Mouse (Mus musculus) MEL (cell line): ENCODE data around the gene Rnf130. TPM values are rescaled to one million over a fixed set of nuclear protein-coding genes. Genes with fewer than 3 reads are reported as not detected.

Source experiments
- DNase-seq: peaks from one replicate; pipeline ENCODE4 v3.0.0; 2011; ENCODE audit warnings: low read depth, low spot score
- H3K27ac ChIP-seq: 2 replicates; pipeline ENCODE4 v1.5.1; 2012; ENCODE audit warnings: low read depth, mild to moderate bottlenecking, control low read depth, low read length, moderate library complexity; ENCODE audit not compliant: control insufficient read depth
- H3K27me3 ChIP-seq, 2 experiments: fragments of 150-350 bp in 1 of 2; sonication (generic) in 1 of 2; 2 replicates each; pipeline ENCODE4 v1.6.1; 2012; ENCODE audit warnings: low read length in 2 of 2, mild to moderate bottlenecking in 2 of 2, improper control_type of control experiment in 1 of 2, moderate library complexity in 1 of 2; ENCODE audit not compliant: insufficient read depth in 2 of 2, control insufficient read depth in 1 of 2
- H3K36me3 ChIP-seq, 2 experiments: 2 replicates each; pipeline ENCODE4 v1.6.1; 2012 to 2014; ENCODE audit warnings: low read length in 2 of 2, improper control_type of control experiment in 1 of 2, inconsistent platforms in 1 of 2, mild to moderate bottlenecking in 1 of 2; ENCODE audit not compliant: insufficient read depth in 2 of 2, control insufficient read depth in 1 of 2
- H3K4me1 ChIP-seq, 2 experiments: fragments of 150-350 bp in 1 of 2; sonication (generic) in 1 of 2; 2 replicates each; pipeline ENCODE4 v1.6.1; 2012; ENCODE audit warnings: low read length in 2 of 2, improper control_type of control experiment in 1 of 2, mild to moderate bottlenecking in 1 of 2; ENCODE audit not compliant: insufficient read depth in 2 of 2, control insufficient read depth in 1 of 2
- H3K4me3 ChIP-seq, 2 experiments: fragments of 150-350 bp in 1 of 2; sonication (generic) in 1 of 2; 2 replicates each; pipeline ENCODE4 v1.5.1; 2012; ENCODE audit warnings: low read depth in 2 of 2, low read length in 2 of 2, mild to moderate bottlenecking in 2 of 2, moderate library complexity in 2 of 2, control low read depth in 1 of 2, improper control_type of control experiment in 1 of 2; ENCODE audit not compliant: control insufficient read depth in 1 of 2, insufficient read depth in 1 of 2
- H3K79me2 ChIP-seq: 2 replicates; pipeline ENCODE4 v1.6.1; 2012; ENCODE audit warnings: mild to moderate bottlenecking, low read length, moderate library complexity; ENCODE audit not compliant: control insufficient read depth, poor library complexity, insufficient read depth
- H3K9ac ChIP-seq: 2 replicates; pipeline ENCODE4 v1.6.1; 2012; ENCODE audit warnings: low read depth, mild to moderate bottlenecking, control low read depth, low read length, moderate library complexity; ENCODE audit not compliant: control insufficient read depth, poor library complexity, severe bottlenecking
- H3K9me3 ChIP-seq: fragments of 150-350 bp; sonication (generic); replicated peaks from 2 replicates; pipeline ENCODE4 v1.6.1; 2012; ENCODE audit warnings: mild to moderate bottlenecking, low read length, improper control_type of control experiment, moderate library complexity; ENCODE audit not compliant: insufficient read depth
- BHLHE40 ChIP-seq: IDR thresholded peaks from 2 replicates; pipeline ENCODE4 v1.6.1; 2012; ENCODE audit warnings: low read depth, mild to moderate bottlenecking, inconsistent platforms, low read length, improper control_type of control experiment, borderline replicate concordance
- CHD1 ChIP-seq: IDR thresholded peaks from 2 replicates; pipeline ENCODE4 v1.6.1; 2012; ENCODE audit warnings: low read depth, mild to moderate bottlenecking, inconsistent platforms, low read length, improper control_type of control experiment
- CHD2 ChIP-seq: IDR thresholded peaks from 2 replicates; pipeline ENCODE4 v1.6.1; 2011; ENCODE audit warnings: low read length, improper control_type of control experiment
- CTCF ChIP-seq, 3 experiments: IDR thresholded peaks in 2 of 3; conservative IDR thresholded peaks in 1 of 3; 2 replicates each; pipeline ENCODE4 v1.5.1; 2011 to 2012; ENCODE audit warnings: low read length in 3 of 3, low read depth in 2 of 3, mild to moderate bottlenecking in 2 of 3, improper control_type of control experiment in 1 of 3, inconsistent platforms in 1 of 3, mixed read lengths in 1 of 3, moderate library complexity in 1 of 3; ENCODE audit not compliant: control insufficient read depth in 1 of 3, insufficient read depth in 1 of 3, poor library complexity in 1 of 3, severe bottlenecking in 1 of 3
- EP300 ChIP-seq, 2 experiments: IDR thresholded peaks; 2 replicates each; pipeline ENCODE4 v1.6.1; 2011; ENCODE audit warnings: improper control_type of control experiment in 2 of 2, low read length in 2 of 2, low read depth in 1 of 2, mild to moderate bottlenecking in 1 of 2
- ETS1 ChIP-seq: IDR thresholded peaks from 2 replicates; pipeline ENCODE4 v1.6.1; 2012; ENCODE audit warnings: low read depth, mild to moderate bottlenecking, inconsistent platforms, low read length, improper control_type of control experiment, moderate library complexity
- GABPA ChIP-seq: IDR thresholded peaks from 2 replicates; pipeline ENCODE4 v1.6.1; 2012; ENCODE audit warnings: low read depth, mild to moderate bottlenecking, inconsistent platforms, low read length, improper control_type of control experiment, moderate library complexity
- GATA1 ChIP-seq: IDR thresholded peaks from 2 replicates; pipeline ENCODE4 v1.6.1; 2011; ENCODE audit warnings: low read depth, low read length, improper control_type of control experiment
- HCFC1 ChIP-seq: IDR thresholded peaks from 2 replicates; pipeline ENCODE4 v1.6.1; 2012; ENCODE audit warnings: low read depth, mild to moderate bottlenecking, inconsistent platforms, low read length, improper control_type of control experiment, moderate library complexity
- JUND ChIP-seq: IDR thresholded peaks from 2 replicates; pipeline ENCODE4 v1.6.1; 2011; ENCODE audit warnings: low read depth, mild to moderate bottlenecking, improper control_type of control experiment, low read length
- KAT2A ChIP-seq: conservative IDR thresholded peaks from 2 replicates; pipeline ENCODE4 v1.6.1; 2012; ENCODE audit warnings: low read depth, low read length, improper control_type of control experiment, inconsistent platforms
- MAZ ChIP-seq: IDR thresholded peaks from 2 replicates; pipeline ENCODE4 v1.6.1; 2012; ENCODE audit warnings: low read depth, mild to moderate bottlenecking, inconsistent platforms, low read length, improper control_type of control experiment
- MEF2A ChIP-seq: IDR thresholded peaks from 2 replicates; pipeline ENCODE4 v1.6.1; 2014; ENCODE audit warnings: low read depth, mild to moderate bottlenecking, inconsistent platforms, low read length, improper control_type of control experiment; ENCODE audit not compliant: poor library complexity, insufficient replicate concordance, severe bottlenecking; ENCODE audit errors: extremely low read depth
- MXI1 ChIP-seq: IDR thresholded peaks from 2 replicates; pipeline ENCODE4 v1.6.1; 2011; ENCODE audit warnings: mild to moderate bottlenecking, low read depth, low read length, improper control_type of control experiment
- MYB ChIP-seq: IDR thresholded peaks from 2 replicates; pipeline ENCODE4 v1.6.1; 2011; ENCODE audit warnings: mild to moderate bottlenecking, low read depth, low read length, improper control_type of control experiment
- MYC ChIP-seq: IDR thresholded peaks from 2 replicates; pipeline ENCODE4 v1.6.1; 2011; ENCODE audit warnings: low read depth, mild to moderate bottlenecking, low read length, improper control_type of control experiment, moderate library complexity
- NELFE ChIP-seq: IDR thresholded peaks from 2 replicates; pipeline ENCODE4 v1.6.1; 2011; ENCODE audit warnings: low read depth, low read length, improper control_type of control experiment
- NRF1 ChIP-seq: IDR thresholded peaks from 2 replicates; pipeline ENCODE4 v1.6.1; 2014; ENCODE audit warnings: low read depth, mild to moderate bottlenecking, inconsistent platforms, low read length, improper control_type of control experiment, moderate library complexity; ENCODE audit not compliant: poor library complexity, insufficient read depth, severe bottlenecking
- POLR2AphosphoS2 ChIP-seq: IDR thresholded peaks from 2 replicates; pipeline ENCODE4 v1.6.1; 2011; ENCODE audit warnings: low read length, improper control_type of control experiment
- POLR2AphosphoS5 ChIP-seq: IDR thresholded peaks from 2 replicates; pipeline ENCODE4 v1.6.1; 2012; ENCODE audit warnings: low read depth, borderline replicate concordance, mild to moderate bottlenecking, inconsistent platforms, low read length, moderate library complexity, mixed read lengths
- RCOR1 ChIP-seq: IDR thresholded peaks from 2 replicates; pipeline ENCODE4 v1.6.1; 2012; ENCODE audit warnings: low read depth, mild to moderate bottlenecking, inconsistent platforms, low read length, improper control_type of control experiment
- SIN3A ChIP-seq: IDR thresholded peaks from 2 replicates; pipeline ENCODE4 v1.6.1; 2012; ENCODE audit warnings: low read length, improper control_type of control experiment, inconsistent platforms
- TCF12 ChIP-seq: IDR thresholded peaks from 2 replicates; pipeline ENCODE4 v1.6.1; 2014; ENCODE audit warnings: low read depth, mild to moderate bottlenecking, inconsistent platforms, low read length, improper control_type of control experiment, moderate library complexity
- ZKSCAN1 ChIP-seq: IDR thresholded peaks from 2 replicates; pipeline ENCODE4 v1.6.1; 2012; ENCODE audit warnings: low read depth, mild to moderate bottlenecking, inconsistent platforms, low read length, improper control_type of control experiment, moderate library complexity
- ZMIZ1 ChIP-seq: IDR thresholded peaks from 2 replicates; pipeline ENCODE4 v1.6.1; 2012; ENCODE audit warnings: low read depth, mild to moderate bottlenecking, inconsistent platforms, low read length, improper control_type of control experiment, moderate library complexity
- polyA plus RNA-seq, 2 experiments: library from polyadenylated mRNA; stranded (reverse) in 1 of 2; unstranded in 1 of 2; fragments of >175 nt in 1 of 2; fragments of >200 nt in 1 of 2; gene quantifications; 2 replicates each; pipeline versions ENCODE4 v1.2.1 to v1.2.4; 2012; ENCODE audit warnings: low replicate concordance in 2 of 2, low read depth in 1 of 2; ENCODE audit not compliant: insufficient read length in 2 of 2, insufficient read depth in 1 of 2, missing spikeins in 1 of 2
- total RNA-seq: library from RNA; depleted of rRNA; stranded (reverse); fragments of 300-350 nt; gene quantifications from 2 replicates; pipeline ENCODE4 v1.2.3, GENCODE M21; 2012

The Rnf130 gene
- total and polyA plus RNA-seq, 3 experiments, result 59.5 to 507 (median 78.2) TPM

GRCm38 (mm10) chr11:50002853-50003252, 22.3 kb upstream of the Rnf130 start:
- Histone ChIP-seq H3K4me1 (peaks cover 8 to 11% of the 10 kb centered on the region in 2 experiments), H3K27ac (no peak overlapping the region), H3K36me3 (peaks cover 0 to 10% of the 10 kb centered on the region in 2 experiments; a peak in 2 of 4 replicates), H3K79me2 (no peaks in the 10 kb centered on the region), H3K27me3 (no peaks in the 10 kb centered on the region), H3K9me3 (no peaks in the 10 kb centered on the region), H3K4me3 (no peak overlapping the region), H3K9ac (no peak overlapping the region)
- no peak for DNase-seq
- TF ChIP-seq SIN3A, result peak; percentile 50
- no peak for TF ChIP-seq ZKSCAN1
- no peak for TF ChIP-seq POLR2AphosphoS5
- TF ChIP-seq GATA1, result peak; percentile 76
- TF ChIP-seq TCF12, result peak; percentile 46; the same call in 1 of the 2 replicates
- TF ChIP-seq MEF2A, result no peak
- TF ChIP-seq ETS1, result peak; percentile 72
- TF ChIP-seq CHD2, result no peak
- TF ChIP-seq EP300 (IDR thresholded peaks at IDR 0.05; ENCODE audit: low read depth in 1 of 2, low read length in 2 of 2), result peak; percentile 49 to 50; a peak in 3 of 4 replicates
- peak; percentile 23; the same call in 1 of the 2 replicates for TF ChIP-seq MXI1
- peak; percentile 39; the same call in 1 of the 2 replicates for TF ChIP-seq BHLHE40
- peak; percentile 38; the same call in 1 of the 2 replicates for TF ChIP-seq RCOR1
- no peak for TF ChIP-seq NELFE
- TF ChIP-seq, all 39 proteins: peak for 8

- Histone ChIP-seq H3K36me3 (peaks cover 0 to 20% of the 10 kb centered on the region in 2 experiments; a peak in 2 of 4 replicates), H3K27ac (no peak overlapping the region), H3K4me1 (peaks cover 13% of the 10 kb centered on the region in 2 experiments), H3K4me3 (no peak overlapping the region), H3K79me2 (no peaks in the 10 kb centered on the region), H3K9ac (no peak overlapping the region), H3K9me3 (no peaks in the 10 kb centered on the region), H3K27me3 (no peaks in the 10 kb centered on the region)
- DNase-seq, result no peak
- no peak for TF ChIP-seq CTCF (IDR thresholded peaks at IDR 0.05 in 2 of 3, conservative IDR thresholded peaks at IDR 0.05 in 1 of 3; ENCODE audit: control insufficient read depth in 1 of 3, insufficient read depth in 1 of 3, low read depth in 2 of 3, low read length in 3 of 3, poor library complexity in 1 of 3, severe bottlenecking in 1 of 3)
- TF ChIP-seq CHD1, result no peak
- TF ChIP-seq MYB, result no peak
- no peak for TF ChIP-seq POLR2AphosphoS2
- TF ChIP-seq JUND, result no peak
- TF ChIP-seq SIN3A, result no peak
- TF ChIP-seq NRF1, result no peak
- no peak for TF ChIP-seq ZMIZ1
- TF ChIP-seq RCOR1, result no peak
- TF ChIP-seq GABPA, result no peak
- TF ChIP-seq KAT2A, result no peak
- TF ChIP-seq MYC, result no peak
- no peak for TF ChIP-seq ZKSCAN1
- TF ChIP-seq HCFC1, result no peak
- no peak for TF ChIP-seq EP300 (IDR thresholded peaks at IDR 0.05; ENCODE audit: low read depth in 1 of 2, low read length in 2 of 2)
- TF ChIP-seq MAZ, result no peak
These were observed 17.4 kb upstream of the Rnf130 start for GRCm38 (mm10) chr11:50007776-50008175.
